Mouse (Mus musculus): ENCODE measurements at regions not wholly inside any gene's neighbourhood (a gene's known extent, or its start where the extent isn't known, plus 50 kb on each side); places are given as distances from the start of the nearest gene placed in this dataset.

DNA sequence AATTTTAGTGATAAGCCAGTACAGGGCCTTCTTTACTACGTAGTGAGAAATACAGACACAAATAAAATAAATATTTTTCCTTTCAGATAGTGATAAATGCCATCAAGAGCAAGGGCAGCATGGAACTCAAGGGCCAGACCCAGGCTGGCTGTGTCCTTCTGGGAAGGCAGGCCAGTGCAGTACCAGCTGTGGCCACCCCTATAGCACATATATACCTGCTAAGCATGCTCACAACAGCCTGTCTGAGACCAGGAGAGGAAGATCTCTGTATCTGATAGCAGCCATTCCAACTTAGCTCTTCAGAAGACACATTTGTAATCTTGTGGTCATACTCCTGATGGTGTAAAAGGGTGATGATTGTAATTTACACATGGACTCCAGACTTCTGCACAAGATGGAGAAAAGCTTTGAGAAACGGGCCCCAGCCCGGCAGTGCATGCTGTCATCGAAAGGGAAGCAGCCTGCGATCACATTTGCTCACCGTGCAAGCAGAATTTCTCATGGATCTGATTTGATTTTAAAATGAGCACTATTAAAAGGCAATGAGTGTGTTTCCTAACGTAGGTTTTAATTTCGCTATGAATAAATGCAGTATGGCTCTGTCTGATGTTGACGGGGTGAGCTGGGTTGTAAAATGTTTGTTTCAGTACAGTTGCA is 335.6 kb downstream of the Tmem38b start:
- DNase-seq (ENCODE audit: low spot score in 2 of 2) = no peak

DNA sequence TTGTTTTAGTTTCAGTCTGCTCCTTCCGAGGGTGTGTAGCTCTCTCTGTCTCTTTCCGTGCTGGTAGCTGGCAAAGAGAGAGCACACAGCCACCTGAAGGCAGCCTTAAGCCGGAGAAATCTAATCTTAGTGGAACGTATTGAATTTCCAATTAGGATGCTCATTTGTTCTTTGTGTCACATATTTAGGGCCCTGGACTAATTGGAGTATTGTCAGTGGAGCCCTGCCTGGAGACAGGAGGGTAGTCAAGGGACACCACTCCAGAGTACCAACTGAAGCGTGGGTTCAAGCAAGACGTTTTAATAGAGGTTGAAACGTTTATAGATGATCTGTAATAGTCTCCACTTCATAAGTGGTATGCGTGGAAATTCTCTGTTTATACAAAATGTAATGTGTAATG is 336.5 kb downstream of the Tmem38b start:
- no peak for DNase-seq (ENCODE audit: low spot score in 2 of 2)

DNA sequence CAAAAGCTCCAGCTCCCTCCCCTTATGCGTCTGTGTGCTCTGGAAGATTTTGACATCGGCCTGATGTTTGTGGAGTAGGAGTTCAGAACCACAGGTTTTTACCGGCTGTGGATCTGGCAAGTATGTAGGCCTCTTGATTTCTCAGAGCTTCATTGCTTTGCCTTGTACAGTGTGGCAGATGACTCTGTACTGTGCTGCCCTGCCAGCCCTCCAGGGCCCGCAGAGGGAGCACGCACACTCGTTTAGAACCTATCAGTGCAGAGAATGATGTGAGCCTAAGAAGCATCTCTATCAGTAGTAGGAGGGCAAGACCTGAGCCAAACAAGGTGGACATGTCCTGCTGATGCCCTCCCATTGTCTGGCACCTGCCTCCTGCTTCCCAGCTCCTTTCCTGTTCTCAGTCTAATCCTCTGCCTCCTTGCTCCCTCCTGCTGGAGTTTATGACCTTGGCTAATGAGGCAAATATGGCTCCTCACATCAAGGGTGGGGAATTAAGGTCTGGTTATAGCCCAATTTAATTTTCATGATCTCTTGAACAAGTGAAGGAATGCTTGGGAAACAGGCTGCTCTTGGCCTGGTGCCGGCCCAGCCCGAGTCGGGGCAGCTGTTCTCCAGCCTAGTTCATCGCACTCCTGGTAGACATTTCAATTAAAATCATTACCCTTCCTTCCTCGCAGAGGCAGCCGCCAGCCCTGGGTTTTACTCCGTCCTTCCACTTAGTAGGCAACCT is 344.5 kb downstream of the Tmem38b start:
- no peak for DNase-seq (ENCODE audit: low spot score in 2 of 2)

DNA sequence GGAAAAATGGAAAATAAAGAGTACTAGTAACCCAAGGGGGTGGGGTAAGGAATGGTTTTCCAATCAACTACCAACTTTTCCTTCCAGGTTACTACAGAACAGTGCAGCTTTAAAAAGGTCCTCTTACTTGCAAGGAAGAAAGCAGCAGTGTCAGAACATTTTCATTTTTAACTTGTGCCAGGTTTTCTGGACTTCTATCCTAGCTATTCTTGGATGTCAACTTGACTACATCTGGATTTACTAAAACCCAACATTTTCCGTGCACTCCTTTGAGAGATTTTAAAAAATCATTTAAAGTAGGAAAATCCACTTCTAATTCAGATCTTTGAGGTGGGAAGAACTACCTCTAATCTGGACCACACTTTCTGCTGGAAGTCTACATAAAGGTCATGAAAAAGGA is 358.4 kb downstream of the Tmem38b start:
- DNase-seq (ENCODE audit: low spot score in 2 of 2) = no peak

DNA sequence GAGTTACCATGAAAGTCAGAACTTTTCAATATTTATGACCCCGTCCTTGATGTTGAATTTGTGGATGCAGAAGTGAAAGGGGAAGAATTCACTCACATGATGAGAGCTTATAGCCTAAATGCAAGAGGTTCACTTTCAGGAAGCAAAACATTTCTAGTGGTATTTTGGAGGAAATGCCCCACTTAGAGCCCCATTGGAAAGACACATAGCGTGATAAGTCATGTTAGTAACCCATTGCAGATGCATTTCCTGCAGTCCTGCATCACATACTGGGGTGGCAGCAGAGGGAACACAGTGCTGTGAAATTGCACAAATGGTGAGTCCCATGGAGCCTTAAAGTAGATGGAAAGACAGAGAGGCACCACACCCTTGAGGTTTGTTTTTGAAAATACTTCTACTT is 369.9 kb downstream of the Tmem38b start:
- DNase-seq (ENCODE audit: low spot score in 2 of 2) = no peak

DNA sequence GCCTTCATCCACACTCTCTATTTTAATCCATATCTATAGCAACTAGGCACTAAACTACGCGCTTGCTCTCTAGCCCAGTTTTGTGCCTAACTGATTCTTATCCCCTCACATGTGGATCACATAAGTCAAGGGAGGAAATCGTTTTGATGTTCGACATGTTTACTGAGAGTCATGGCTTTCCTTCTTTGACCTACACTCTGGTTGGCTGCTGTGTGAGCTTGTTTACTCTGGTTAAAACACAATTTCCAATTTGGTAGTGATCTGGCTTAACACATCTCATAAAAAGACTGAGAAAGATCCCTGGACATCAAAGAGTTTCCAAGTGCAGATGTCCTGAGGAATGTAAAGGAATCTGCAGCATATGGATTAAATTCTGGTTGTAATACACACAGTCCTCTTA is 376.6 kb downstream of the Tmem38b start:
- no peak for DNase-seq (ENCODE audit: low spot score in 2 of 2)

DNA sequence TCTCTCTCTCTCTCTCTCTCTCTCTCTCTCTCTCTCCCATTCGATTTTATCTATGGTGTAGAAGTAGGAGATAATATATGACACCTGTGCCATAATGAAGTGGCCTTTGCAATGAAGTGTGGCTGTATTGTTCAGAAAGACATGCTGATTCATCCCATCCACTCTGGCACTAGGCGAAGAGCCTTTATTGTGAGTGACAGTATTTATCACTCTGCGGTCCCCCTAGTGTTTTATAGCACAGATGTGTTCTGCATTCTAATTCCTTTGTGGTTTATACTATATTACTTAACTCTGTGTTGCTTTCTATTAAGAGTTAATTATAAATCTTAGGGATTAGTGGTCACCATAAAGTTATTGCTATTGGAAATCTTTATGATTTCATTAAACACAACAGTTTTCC is 398.7 kb downstream of the Tmem38b start:
- no peak for DNase-seq (ENCODE audit: low spot score in 2 of 2)
